Mouse (Mus musculus) hindbrain, embryonic 14.5 days (tissue): ENCODE results near the gene Dlk2. TPM values are rescaled to one million over a fixed set of nuclear protein-coding genes. Genes with fewer than 3 reads are reported as not detected.

Source experiments
- ATAC-seq: fragments of 200-750 bp; cut with Nextera tagmentation; 2 replicates; pipeline ENCODE4 v1.8.0; 2017; ENCODE audit warnings: moderate number of reproducible peaks, mild to moderate bottlenecking, moderate TSS enrichment, moderate library complexity; ENCODE audit not compliant: low FRiP score
- DNase-seq: peaks from one replicate; pipeline ENCODE4 v3.0.0-alpha.2; 2015; ENCODE audit warnings: low spot score
- H3K27ac ChIP-seq: fragments of 300-500 bp; sonication (generic); 2 replicates; pipeline ENCODE4 v1.5.1; 2014; ENCODE audit warnings: mild to moderate bottlenecking, moderate library complexity
- H3K27me3 ChIP-seq: fragments of 300-500 bp; sonication (generic); 2 replicates; pipeline ENCODE4 v1.6.1; 2014; ENCODE audit warnings: mild to moderate bottlenecking, low read length, mixed read lengths; ENCODE audit not compliant: control insufficient read depth, insufficient read depth
- H3K36me3 ChIP-seq: fragments of 300-500 bp; sonication (generic); replicated peaks from 2 replicates; pipeline ENCODE4 v1.6.1; 2014; ENCODE audit not compliant: control insufficient read depth, insufficient read depth
- H3K4me1 ChIP-seq: fragments of 300-500 bp; sonication (generic); replicated peaks from 2 replicates; pipeline ENCODE4 v1.6.1; 2014; ENCODE audit warnings: antibody characterized with exemption, low read length, mixed read lengths; ENCODE audit not compliant: control insufficient read depth, insufficient read depth
- H3K4me2 ChIP-seq: fragments of 300-500 bp; sonication (generic); replicated peaks from 2 replicates; pipeline ENCODE4 v1.6.1; 2014; ENCODE audit warnings: mild to moderate bottlenecking, moderate library complexity
- H3K4me3 ChIP-seq: fragments of 300-500 bp; sonication (generic); replicated peaks from 2 replicates; pipeline ENCODE4 v1.5.1; 2014; ENCODE audit warnings: mild to moderate bottlenecking, low read length
- H3K9ac ChIP-seq: fragments of 300-500 bp; sonication (generic); 2 replicates; pipeline ENCODE4 v1.6.1; 2014
- H3K9me3 ChIP-seq: fragments of 300-500 bp; sonication (generic); 2 replicates; pipeline ENCODE4 v1.6.1; 2016; ENCODE audit warnings: low read length; ENCODE audit not compliant: control insufficient read depth
- WGBS: fragments of 180-500 bp; shearing (Covaris S2); extraction: QIAGEN DNeasy Blood & Tissue Kit; methylation state at CpG from one replicate; pipeline ENCODE4 v1.1.7; 2014; 5-methylcytosine and 5-hydroxymethylcytosine counted together
- polyA plus RNA-seq: library from polyadenylated mRNA; unstranded; fragments of >200 nt; fragmentation: Nextera tagmentation; extraction: Ambion mirVana; gene quantifications from 2 replicates; pipeline ENCODE4 v1.2.1, GENCODE M21; 2014

The Dlk2 gene
- polyA plus RNA-seq, 1 experiment from 2014 or later = 18.9 TPM

DNA sequence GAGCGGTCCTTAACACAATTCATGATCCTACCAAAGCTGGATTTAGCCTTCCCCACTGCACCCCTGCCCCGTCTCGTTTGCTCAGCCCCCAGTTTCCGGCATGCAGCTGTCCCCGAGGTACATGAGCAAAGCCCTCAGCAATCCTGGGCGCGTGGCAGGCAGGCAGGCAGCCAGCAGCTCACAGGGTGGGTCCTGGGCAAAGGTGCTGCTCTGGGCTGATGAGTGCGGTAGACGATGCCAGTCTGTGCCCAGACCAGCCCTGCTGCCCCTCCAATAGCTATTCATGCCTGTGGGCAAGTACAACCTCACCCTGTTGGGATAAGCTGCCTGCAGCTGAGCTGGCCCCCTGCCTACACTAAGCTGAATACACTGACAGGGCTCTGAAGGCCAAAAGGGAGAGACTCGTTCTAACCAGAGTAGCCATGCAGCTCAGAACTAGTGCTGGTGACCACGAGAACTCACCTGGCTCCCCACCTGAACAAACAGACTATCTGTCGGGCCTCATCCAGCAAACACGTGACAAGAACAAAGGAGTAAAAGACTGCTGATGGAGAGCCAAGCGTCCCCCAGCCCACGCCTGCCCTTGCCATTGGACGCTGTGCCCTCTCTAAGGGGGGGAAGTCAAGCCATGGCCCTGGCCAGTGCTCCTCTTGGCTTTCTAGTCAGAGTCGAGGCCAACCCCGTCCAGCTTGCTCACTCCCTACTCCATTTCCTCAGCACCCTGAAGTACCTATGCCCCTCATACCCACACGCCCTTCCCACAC is 27.3 kb upstream of the Dlk2 start:
- Histone ChIP-seq H3K36me3 (peaks cover 16% of the 10 kb centered on the region), H3K27me3 (no peaks in the 10 kb centered on the region), H3K4me2 (no peak overlapping the region), H3K9ac (no peak overlapping the region), H3K4me3 (no peak overlapping the region), H3K9me3 (no peaks in the 10 kb centered on the region), H3K4me1 (no peaks in the 10 kb centered on the region), H3K27ac (no peak overlapping the region)
- 87% methylated on average over 19 of the region's 19 CpGs for WGBS
- no peak for DNase-seq
- ATAC-seq = no peak

DNA sequence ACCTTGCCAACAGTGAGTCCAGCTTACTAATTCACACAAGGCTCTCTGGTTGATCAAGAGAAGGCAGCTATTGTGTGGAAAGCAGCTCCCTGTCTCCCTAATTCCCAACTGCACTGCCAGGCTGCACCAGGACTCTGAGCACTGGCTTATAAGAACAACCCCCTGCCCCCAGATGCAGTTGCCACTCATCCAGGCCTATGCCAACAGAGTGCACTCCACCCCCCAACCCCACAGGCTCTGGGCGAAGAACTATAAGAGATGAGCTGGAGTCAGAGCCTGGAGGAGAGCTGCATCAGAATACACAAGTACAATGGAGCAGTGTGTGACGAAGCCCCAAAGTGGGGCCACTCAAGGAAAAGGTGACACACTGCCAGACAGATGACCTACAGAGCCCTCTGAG is 25.2 kb upstream of the Dlk2 start:
- no peak overlapping the region for H3K4me2 ChIP-seq
- ATAC-seq = no peak
- no peaks in the 10 kb centered on the region for H3K27me3 ChIP-seq
- DNase-seq = no peak
- WGBS = 90% methylated on average over 2 of the region's 2 CpGs
- peaks cover 16% of the 10 kb centered on the region; the same call in 1 of the 2 replicates for H3K36me3 ChIP-seq
- H3K4me3 ChIP-seq = no peak overlapping the region
- H3K9ac ChIP-seq = no peak overlapping the region
- H3K4me1 ChIP-seq = no peaks in the 10 kb centered on the region
- H3K27ac ChIP-seq = no peak overlapping the region
- no peaks in the 10 kb centered on the region for H3K9me3 ChIP-seq

DNA sequence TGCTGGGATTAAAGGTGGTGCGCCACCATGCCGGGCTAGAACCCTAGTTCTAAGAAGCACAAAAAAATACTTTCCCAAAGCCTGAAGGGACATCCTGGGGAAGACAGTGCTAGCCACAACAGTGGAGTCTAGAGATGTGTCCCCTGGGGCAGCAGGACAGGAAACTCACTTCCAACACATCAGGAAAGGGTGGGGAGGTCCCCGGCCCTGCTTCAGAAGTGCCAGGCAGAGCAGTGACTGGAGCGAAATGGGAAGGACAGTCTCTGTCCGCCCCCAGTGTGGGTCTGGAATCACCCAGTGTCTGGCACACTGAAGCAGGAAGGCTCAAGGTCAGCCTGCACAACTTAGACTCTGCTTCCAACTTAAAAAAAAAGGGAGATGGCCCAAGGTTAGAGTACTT is 24.5 kb upstream of the Dlk2 start:
- no peak overlapping the region for H3K27ac ChIP-seq
- H3K9me3 ChIP-seq = no peaks in the 10 kb centered on the region
- H3K4me2 ChIP-seq = no peak overlapping the region
- no peak overlapping the region for H3K9ac ChIP-seq
- H3K4me1 ChIP-seq = no peaks in the 10 kb centered on the region
- H3K4me3 ChIP-seq = no peak overlapping the region
- DNase-seq (no peak), ATAC-seq (no peak)
- no peaks in the 10 kb centered on the region for H3K27me3 ChIP-seq
- H3K36me3 ChIP-seq = 0 out of 2 replicates have a peak, but pooled peaks cover 13% of the 10 kb centered on the region
- 88% methylated on average over 5 of the region's 5 CpGs for WGBS

DNA sequence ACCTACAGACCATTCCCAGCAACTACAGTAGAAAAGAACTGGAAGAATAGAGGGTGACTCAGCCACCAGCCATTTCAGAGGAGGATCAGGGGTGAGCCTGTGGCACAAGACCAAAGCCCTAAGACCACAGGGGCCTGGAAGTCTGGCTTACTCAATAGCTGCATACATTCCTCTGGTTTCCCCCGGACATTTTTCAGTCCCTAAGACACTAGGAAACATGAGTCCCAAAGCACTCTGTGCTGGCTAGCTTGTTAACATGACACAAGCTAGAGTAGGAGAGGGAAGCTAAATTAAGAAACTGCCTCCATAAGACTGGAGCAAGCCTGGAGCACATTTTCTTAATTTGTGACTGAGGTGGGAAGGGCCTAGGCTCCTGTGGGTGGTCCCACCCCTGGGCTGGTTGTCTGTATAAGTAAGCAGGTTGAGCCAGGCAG is 23.4 kb upstream of the Dlk2 start:
- no peak overlapping the region for H3K4me2 ChIP-seq
- DNase-seq (no peak), ATAC-seq (no peak)
- H3K4me1 ChIP-seq = no peaks in the 10 kb centered on the region
- no peak overlapping the region for H3K4me3 ChIP-seq
- peaks cover 18% of the 10 kb centered on the region; the same call in 1 of the 2 replicates for H3K36me3 ChIP-seq
- WGBS = 85% methylated on average over 1 of the region's 1 CpGs
- no peak overlapping the region for H3K27ac ChIP-seq
- H3K27me3 ChIP-seq = no peaks in the 10 kb centered on the region
- no peak overlapping the region for H3K9ac ChIP-seq
- H3K9me3 ChIP-seq = no peaks in the 10 kb centered on the region

DNA sequence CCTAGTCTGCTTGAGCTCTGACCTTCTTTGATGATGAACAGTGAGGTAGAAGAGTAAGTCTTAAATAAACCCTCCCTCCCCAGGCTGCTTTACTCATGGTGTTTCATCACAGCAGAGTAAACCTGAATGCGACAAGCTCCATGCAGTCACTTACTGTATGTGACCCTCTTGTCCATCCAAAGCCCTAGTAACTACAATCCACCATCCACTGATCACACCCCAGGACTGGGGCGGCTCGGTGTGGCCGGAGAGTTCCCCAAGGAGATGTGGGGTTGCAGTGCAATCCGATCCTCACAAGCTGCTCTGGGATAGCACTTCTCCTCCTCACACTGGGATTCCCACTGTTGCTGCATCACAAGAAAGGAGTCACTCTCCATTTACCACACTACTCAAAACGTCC is 22.8 kb upstream of the Dlk2 start:
- Histone ChIP-seq H3K4me1 (no peaks in the 10 kb centered on the region), H3K36me3 (peaks cover 21% of the 10 kb centered on the region), H3K27me3 (no peaks in the 10 kb centered on the region), H3K9me3 (no peaks in the 10 kb centered on the region), H3K4me2 (no peak overlapping the region), H3K9ac (no peak overlapping the region), H3K4me3 (no peak overlapping the region), H3K27ac (no peak overlapping the region)
- no peak for ATAC-seq
- no peak for DNase-seq
- WGBS = 83% methylated on average over 6 of the region's 6 CpGs

DNA sequence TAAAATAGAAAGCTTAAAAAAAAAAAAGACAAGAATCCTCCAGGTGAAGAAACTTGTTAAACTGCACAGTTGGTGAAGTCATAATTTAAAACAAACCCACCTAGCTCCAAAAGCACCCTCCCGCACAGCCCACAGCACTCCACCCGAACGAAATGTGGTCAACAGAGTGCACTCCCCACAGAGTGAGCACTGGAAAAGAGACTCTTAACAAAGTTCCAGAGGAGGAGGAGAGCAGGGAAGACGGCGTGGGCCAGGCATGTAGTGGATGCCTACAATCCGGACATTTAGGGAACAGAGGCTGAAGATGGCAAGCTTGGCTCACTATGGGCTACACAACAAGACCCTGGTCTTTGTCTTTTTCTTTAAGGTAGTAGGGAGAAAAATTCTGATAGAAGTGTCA is 22.2 kb upstream of the Dlk2 start:
- H3K4me1 ChIP-seq = no peaks in the 10 kb centered on the region
- 88% methylated on average over 6 of the region's 6 CpGs for WGBS
- H3K4me3 ChIP-seq = no peak overlapping the region
- H3K36me3 ChIP-seq = peaks cover 17% of the 10 kb centered on the region
- ATAC-seq = no peak
- H3K27ac ChIP-seq = no peak overlapping the region
- DNase-seq = no peak
- H3K9ac ChIP-seq = no peak overlapping the region
- H3K4me2 ChIP-seq = no peak overlapping the region
- no peaks in the 10 kb centered on the region for H3K9me3 ChIP-seq
- H3K27me3 ChIP-seq = no peaks in the 10 kb centered on the region

DNA sequence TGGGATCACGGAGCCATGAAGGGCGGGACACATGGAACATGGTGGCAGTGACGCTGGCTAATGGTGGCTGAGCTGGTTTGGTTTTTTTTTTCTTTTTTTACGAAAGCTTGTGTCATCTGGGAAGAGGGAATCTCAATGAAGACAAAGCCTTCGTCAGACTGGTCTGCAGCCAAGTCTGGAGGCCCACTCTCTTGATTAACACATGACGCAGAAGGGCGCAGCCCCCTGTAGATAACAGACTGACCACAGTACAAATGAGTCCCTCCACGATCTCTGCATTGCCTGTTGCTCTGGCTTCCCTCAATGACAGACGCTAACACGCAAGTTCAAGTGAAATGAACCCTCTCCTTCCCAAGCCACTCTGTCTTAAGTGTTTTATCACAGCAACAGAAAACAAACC is 21.7 kb upstream of the Dlk2 start:
- DNase-seq = no peak
- no peak for ATAC-seq
- H3K4me3 ChIP-seq = no peak overlapping the region

DNA sequence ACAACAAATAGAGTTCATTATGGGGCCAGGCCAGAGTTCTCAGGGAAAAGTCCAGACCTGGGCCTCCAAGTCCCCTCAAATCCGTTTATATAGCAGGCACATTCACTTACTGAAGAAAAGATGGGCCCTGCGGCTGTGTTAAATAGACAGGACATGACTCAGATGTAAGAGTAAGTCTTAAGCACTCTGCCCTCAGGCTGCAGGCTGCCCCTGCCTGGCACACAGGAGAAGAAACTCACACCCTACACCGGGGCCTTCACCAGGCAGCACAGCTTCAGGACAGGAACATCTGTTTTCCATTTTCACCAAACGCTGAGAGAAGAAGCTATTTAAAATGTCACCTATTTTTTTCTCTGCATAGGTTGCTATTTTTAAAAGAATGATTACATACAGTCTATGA is 19.6 kb upstream of the Dlk2 start:
- DNase-seq (no peak), ATAC-seq (no peak)
- H3K36me3 ChIP-seq = peaks cover 10% of the 10 kb centered on the region
- no peaks in the 10 kb centered on the region for H3K27me3 ChIP-seq
- H3K27ac ChIP-seq = no peak overlapping the region
- no peak overlapping the region for H3K4me2 ChIP-seq
- no peak overlapping the region for H3K9ac ChIP-seq
- 90% methylated on average over 4 of the region's 4 CpGs for WGBS
- peaks cover 12% of the 10 kb centered on the region for H3K4me1 ChIP-seq
- H3K4me3 ChIP-seq = no peak overlapping the region
- H3K9me3 ChIP-seq = no peaks in the 10 kb centered on the region

More for the DNA sequence above, 21.7 kb upstream of the Dlk2 start:
- no peaks in the 10 kb centered on the region for H3K27me3 ChIP-seq
- 92% methylated on average over 10 of the region's 10 CpGs for WGBS
- H3K36me3 ChIP-seq = peaks cover 17% of the 10 kb centered on the region
- H3K9ac ChIP-seq = no peak overlapping the region
- no peaks in the 10 kb centered on the region for H3K9me3 ChIP-seq
- no peak overlapping the region for H3K4me2 ChIP-seq
- H3K27ac ChIP-seq = no peak overlapping the region
- no peaks in the 10 kb centered on the region for H3K4me1 ChIP-seq

DNA sequence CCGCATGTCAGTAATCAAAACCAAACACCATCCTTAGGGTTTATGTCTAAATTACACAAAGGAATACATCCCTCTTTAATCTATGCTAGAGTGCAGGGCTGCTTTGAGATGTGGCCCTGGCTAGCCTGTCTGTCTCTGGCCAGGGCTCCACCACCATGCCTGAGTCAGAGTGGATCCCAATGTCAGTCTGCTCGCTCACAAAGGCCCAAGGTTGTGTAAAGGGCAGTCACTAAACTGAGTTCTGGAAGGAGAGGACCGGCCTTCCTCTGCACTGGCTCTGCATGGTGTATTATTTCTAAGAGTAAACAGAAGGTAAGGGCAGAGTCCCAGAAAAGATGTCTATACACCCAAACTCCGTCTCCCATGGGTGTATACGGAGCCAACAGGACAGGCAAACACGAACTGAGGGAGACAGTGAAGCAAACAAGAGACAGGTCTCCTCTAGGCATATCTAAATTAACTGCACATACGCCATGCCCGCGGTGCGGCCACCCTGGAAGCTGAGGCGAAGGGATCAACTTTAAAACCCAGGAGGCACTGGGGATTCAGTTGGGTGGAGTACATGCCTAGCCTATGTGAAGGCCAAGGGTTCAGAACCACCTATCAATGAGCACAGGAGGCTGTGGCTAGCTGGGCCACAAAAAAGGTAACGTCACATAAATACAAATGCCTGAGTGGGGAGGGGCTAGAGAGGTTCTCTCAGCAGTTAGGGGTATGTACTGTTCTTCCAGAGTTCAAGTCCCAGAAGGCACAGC is 19.0 kb upstream of the Dlk2 start:
- 92% methylated on average over 12 of the region's 12 CpGs for WGBS
- H3K27me3 ChIP-seq = no peaks in the 10 kb centered on the region
- ATAC-seq = no peak

More for the DNA sequence above, 19.0 kb upstream of the Dlk2 start:
- Histone ChIP-seq H3K36me3 (peaks cover 10% of the 10 kb centered on the region), H3K4me3 (no peak overlapping the region), H3K9me3 (no peaks in the 10 kb centered on the region), H3K9ac (no peak overlapping the region), H3K4me2 (no peak overlapping the region), H3K4me1 (peaks cover 12% of the 10 kb centered on the region), H3K27ac (no peak overlapping the region)
- no peak for DNase-seq
